Mouse (Mus musculus): ENCODE results near the gene Chrnd. TPM values are rescaled to one million over a fixed set of nuclear protein-coding genes. Genes with fewer than 3 reads are reported as not detected.

Chrnd gene
- total and polyA plus RNA-seq, 2 experiments from 2014 or later, result not detected

DNA sequence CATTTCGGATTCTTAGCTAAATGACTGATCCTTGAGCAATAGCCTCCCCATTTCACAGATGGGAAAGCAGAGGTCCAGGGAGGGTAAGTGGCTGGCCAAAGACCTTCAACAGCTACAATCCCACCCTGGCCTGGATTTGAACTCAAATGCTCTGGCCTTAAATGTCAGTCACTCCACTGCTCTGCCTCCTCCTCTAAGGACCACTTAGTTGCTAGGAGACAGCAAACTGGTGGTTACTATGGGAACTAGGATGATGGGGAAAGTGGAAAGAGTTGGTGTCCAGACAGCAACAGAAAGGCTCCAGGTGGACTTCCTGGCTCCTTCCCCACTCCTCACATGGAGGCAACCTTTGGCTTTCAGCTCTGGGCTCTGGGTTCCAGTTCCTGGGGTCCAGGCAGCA, 19.1 kb upstream of the Chrnd start:
- Histone ChIP-seq H3K27ac (ENCODE audit: low read depth, low read length) (no peak overlapping the region), H3K36me3 (ENCODE audit: insufficient read depth) (no peaks in the 10 kb centered on the region), H3K27me3 (ENCODE audit: insufficient read depth, low read length) (no peaks in the 10 kb centered on the region), H3K4me3 (ENCODE audit: low read depth, low read length) (no peak overlapping the region), H3K4me2 (ENCODE audit: low read depth) (no peak overlapping the region), H3K9ac (no peak overlapping the region), H3K9me3 (ENCODE audit: low read length) (no peaks in the 10 kb centered on the region), H3K4me1 (ENCODE audit: insufficient read depth) (peaks cover 6% of the 10 kb centered on the region; the same call in 1 of the 2 replicates)
- no peak for TF ChIP-seq CTCF (IDR thresholded peaks at IDR 0.05; ENCODE audit: low read depth)
- DNase-seq (peak; percentile 50), ATAC-seq (0 out of 2 replicates have a peak, but pooled peaks have one; percentile 25)
- WGBS, result 77% methylated on average over 1 of the region's 1 CpGs

DNA sequence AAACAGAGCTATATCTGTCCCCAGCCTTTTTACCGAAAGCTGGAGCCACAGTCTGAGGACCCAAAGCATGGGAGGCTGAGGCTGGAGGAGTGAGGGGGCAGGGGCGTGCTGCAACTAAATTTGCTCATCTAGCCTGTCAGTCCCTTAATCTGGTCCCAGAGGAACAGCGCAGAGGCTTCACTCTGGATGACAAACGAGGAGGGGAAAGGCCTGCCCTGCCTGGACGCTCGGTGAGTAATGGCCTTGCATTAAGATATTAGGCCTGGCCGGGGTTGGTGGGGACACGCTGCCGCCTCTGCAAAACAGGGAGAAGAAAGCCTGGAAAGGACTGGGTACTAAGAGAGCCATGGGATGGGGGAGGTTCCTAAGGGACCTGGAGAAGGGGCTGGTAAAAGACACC, 18.1 kb upstream of the Chrnd start:
- no peak overlapping the region for H3K9ac ChIP-seq
- H3K9me3 ChIP-seq (ENCODE audit: low read length), result no peaks in the 10 kb centered on the region
- H3K4me3 ChIP-seq (ENCODE audit: low read depth, low read length), result no peak overlapping the region
- TF ChIP-seq CTCF (IDR thresholded peaks at IDR 0.05; ENCODE audit: low read depth), result no peak
- DNase-seq (no peak), ATAC-seq (no peak)
- H3K27ac ChIP-seq (ENCODE audit: low read depth, low read length), result no peak overlapping the region
- peaks cover 6% of the 10 kb centered on the region; the same call in 1 of the 2 replicates for H3K4me1 ChIP-seq (ENCODE audit: insufficient read depth)
- no peak overlapping the region for H3K4me2 ChIP-seq (ENCODE audit: low read depth)
- no peaks in the 10 kb centered on the region for H3K27me3 ChIP-seq (ENCODE audit: insufficient read depth, low read length)
- no peaks in the 10 kb centered on the region for H3K36me3 ChIP-seq (ENCODE audit: insufficient read depth)
- 58% methylated on average over 9 of the region's 9 CpGs for WGBS

DNA sequence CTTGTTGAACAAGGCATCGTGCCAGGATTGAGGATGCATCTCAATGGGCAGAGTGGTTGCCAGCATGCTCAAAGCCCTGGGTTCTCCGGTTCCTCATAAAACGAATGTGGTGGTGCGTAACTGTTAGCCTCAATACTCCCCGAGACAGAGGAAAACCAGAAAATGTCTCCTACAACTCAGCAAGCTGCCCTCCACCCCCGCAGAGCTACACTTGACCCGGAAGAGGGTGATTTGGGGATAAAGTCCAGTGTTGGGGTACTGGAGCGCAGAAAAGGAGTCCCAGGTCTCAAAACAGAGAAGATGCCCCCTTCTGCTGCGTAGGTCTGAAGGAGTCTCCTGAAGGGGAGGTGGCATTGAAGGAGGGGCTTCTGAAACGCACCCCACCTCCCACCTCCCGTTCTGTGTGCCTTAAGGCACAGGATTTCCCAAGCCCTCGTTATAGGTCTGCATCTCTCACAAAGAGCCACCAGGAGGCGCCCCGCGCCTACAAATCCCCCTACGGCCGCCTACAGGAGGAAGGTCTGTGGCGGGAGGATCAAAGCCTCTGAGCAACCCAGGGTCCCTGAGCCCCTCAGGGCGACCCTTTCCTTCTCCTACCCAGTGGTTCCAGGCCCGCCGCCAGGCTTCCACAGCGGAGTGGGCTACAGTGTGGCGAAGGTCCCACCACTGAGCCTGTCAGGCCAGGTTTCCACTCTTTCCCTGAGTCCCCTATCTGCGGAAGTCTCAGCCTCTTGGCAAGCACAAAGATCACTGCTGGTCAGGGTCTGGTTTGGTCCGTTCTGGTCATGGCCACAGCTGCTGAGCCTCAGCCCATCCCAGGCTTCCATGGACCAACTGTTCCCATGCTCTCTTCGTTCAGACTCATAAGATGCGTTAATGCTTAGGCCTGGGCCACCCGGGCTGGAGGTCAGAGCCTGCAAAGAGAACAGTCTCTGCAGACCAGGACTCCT, 16.1 kb upstream of the Chrnd start:
- Histone ChIP-seq H3K9me3 (ENCODE audit: low read length) (no peaks in the 10 kb centered on the region), H3K27me3 (ENCODE audit: insufficient read depth, low read length) (no peaks in the 10 kb centered on the region), H3K27ac (ENCODE audit: low read depth, low read length) (no peak overlapping the region), H3K36me3 (ENCODE audit: insufficient read depth) (no peaks in the 10 kb centered on the region), H3K9ac (no peak overlapping the region), H3K4me2 (ENCODE audit: low read depth) (no peak overlapping the region), H3K4me3 (ENCODE audit: low read depth, low read length) (no peak overlapping the region), H3K4me1 (ENCODE audit: insufficient read depth) (peaks cover 6% of the 10 kb centered on the region; the same call in 1 of the 2 replicates)
- peak; percentile 73 for TF ChIP-seq CTCF (IDR thresholded peaks at IDR 0.05; ENCODE audit: low read depth)
- WGBS, result 24% methylated on average over 28 of the region's 28 CpGs
- peak; percentile 47 for ATAC-seq
- peak; percentile 74 for DNase-seq

DNA sequence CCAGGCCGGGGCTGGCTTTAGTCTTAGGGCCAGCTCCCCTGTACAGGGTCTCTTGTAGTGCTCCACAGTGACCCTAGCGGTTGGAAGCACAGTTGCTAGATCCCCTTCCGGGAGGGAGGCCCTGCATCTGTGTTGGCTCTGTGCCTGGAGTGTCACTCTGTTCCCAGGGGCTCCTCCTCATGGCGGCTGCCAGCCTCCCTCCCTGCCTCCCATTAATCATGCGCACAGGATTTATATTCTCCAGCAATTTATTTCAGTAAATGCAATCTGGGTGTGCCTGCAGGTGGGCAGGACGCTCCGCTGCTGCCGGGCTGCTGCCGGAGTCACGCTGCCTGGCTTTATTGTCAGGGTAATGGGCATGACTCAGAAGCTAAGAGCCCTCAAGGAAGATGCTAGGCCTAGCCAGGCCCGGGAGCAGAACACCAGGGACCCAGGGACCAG, 14.5 kb upstream of the Chrnd start:
- Histone ChIP-seq H3K36me3 (ENCODE audit: insufficient read depth) (no peaks in the 10 kb centered on the region), H3K4me1 (ENCODE audit: insufficient read depth) (0 out of 2 replicates have a peak, but pooled peaks cover 6% of the 10 kb centered on the region), H3K9ac (no peak overlapping the region), H3K4me2 (ENCODE audit: low read depth) (no peak overlapping the region), H3K27ac (ENCODE audit: low read depth, low read length) (no peak overlapping the region), H3K27me3 (ENCODE audit: insufficient read depth, low read length) (no peaks in the 10 kb centered on the region), H3K9me3 (ENCODE audit: low read length) (no peaks in the 10 kb centered on the region), H3K4me3 (ENCODE audit: low read depth, low read length) (no peak overlapping the region)
- DNase-seq (peak; percentile 83), ATAC-seq (peak; percentile 89)
- WGBS, result 4% methylated on average over 11 of the region's 11 CpGs
- TF ChIP-seq CTCF (IDR thresholded peaks at IDR 0.05; ENCODE audit: low read depth), result peak; percentile 68

DNA sequence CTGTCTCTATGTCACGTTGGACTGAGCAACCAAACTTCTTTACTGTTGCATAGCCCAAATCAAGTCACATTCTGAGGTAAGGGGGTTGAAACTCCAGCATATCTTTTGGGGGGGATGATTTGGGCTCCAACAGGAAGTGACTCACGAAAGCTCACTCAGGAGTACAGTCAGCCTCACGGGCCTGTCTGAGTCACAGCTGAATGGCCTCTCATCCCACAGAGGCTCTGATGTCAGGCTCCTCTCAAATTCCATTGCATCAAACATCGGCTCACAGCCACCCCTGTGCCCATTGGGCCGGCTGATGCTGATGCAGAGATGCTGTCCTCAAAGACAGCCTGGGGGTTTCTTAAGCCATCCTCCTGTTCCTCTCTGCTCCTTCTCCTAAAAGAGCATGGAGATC, 9.5 kb upstream of the Chrnd start:
- ATAC-seq, result no peak
- Histone ChIP-seq H3K4me2 (ENCODE audit: low read depth) (no peak overlapping the region), H3K27me3 (ENCODE audit: insufficient read depth, low read length) (peaks cover 12% of the 10 kb centered on the region), H3K27ac (ENCODE audit: low read depth, low read length) (no peak overlapping the region), H3K36me3 (ENCODE audit: insufficient read depth) (no peaks in the 10 kb centered on the region), H3K9me3 (ENCODE audit: low read length) (no peaks in the 10 kb centered on the region), H3K4me1 (ENCODE audit: insufficient read depth) (0 out of 2 replicates have a peak, but pooled peaks cover 3% of the 10 kb centered on the region), H3K9ac (no peak overlapping the region), H3K4me3 (ENCODE audit: low read depth, low read length) (no peak overlapping the region)
- no peak for DNase-seq
- no peak for TF ChIP-seq CTCF (IDR thresholded peaks at IDR 0.05; ENCODE audit: low read depth)
- 66% methylated on average over 5 of the region's 5 CpGs for WGBS

DNA sequence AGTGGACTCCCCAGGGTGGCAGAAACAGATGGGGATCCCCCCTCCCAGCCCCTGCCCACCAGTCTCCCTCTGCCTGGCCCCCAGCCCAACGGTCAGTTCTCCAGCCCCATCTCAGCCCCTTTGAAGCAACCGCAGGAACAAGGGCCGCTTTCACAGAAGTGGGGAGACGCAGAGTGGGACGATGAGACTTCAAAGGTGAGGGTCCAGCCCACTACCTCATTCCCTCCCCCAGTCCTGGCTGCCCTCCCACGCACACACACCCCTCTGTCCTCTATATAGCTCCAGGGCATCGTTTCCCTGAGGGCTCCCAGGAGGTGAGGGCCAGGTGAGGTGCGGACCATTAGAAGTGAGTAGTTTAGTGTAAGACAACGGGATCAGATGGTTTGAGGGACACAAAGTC, 7.4 kb upstream of the Chrnd start, which contains the start of gene Prss56:
Prss56 (plus strand) TSS at position 301 of the 400 bp plus-strand sequence.
- ATAC-seq (no peak), DNase-seq (no peak)
- Histone ChIP-seq H3K4me1 (ENCODE audit: insufficient read depth) (no peaks in the 10 kb centered on the region), H3K9me3 (ENCODE audit: low read length) (no peaks in the 10 kb centered on the region), H3K4me2 (ENCODE audit: low read depth) (no peak within 1 kb of the TSS), H3K27me3 (ENCODE audit: insufficient read depth, low read length) (peaks cover 20% of the 10 kb centered on the region), H3K36me3 (ENCODE audit: insufficient read depth) (no peaks in the 10 kb centered on the region), H3K27ac (ENCODE audit: low read depth, low read length) (no peak within 1 kb of the TSS), H3K4me3 (ENCODE audit: low read depth, low read length) (no peak within 1 kb of the TSS), H3K9ac (no peak within 1 kb of the TSS)
- 42% methylated on average over 9 of the region's 9 CpGs for WGBS
- no peak for TF ChIP-seq CTCF (IDR thresholded peaks at IDR 0.05; ENCODE audit: low read depth)
